Mouse (Mus musculus) CH12.LX (cell line): ENCODE data around the gene Zswim3.

Experiments used
- BHLHE40 ChIP-seq: IDR thresholded peaks from 2 replicates; pipeline ENCODE4 v1.6.1; 2011; ENCODE audit warnings: mild to moderate bottlenecking, low read depth, low read length, improper control_type of control experiment
- CHD2 ChIP-seq: IDR thresholded peaks from 2 replicates; pipeline ENCODE4 v1.6.1; 2011; ENCODE audit warnings: low read length, improper control_type of control experiment
- CTCF ChIP-seq, 2 experiments: IDR thresholded peaks in 1 of 2; conservative IDR thresholded peaks in 1 of 2; 2 replicates each; pipeline ENCODE4 v1.5.1; 2011 to 2012; ENCODE audit warnings: low read depth in 2 of 2, low read length in 2 of 2, improper control_type of control experiment in 1 of 2, inconsistent platforms in 1 of 2, mild to moderate bottlenecking in 1 of 2, moderate library complexity in 1 of 2
- E2F4 ChIP-seq: IDR thresholded peaks from 2 replicates; pipeline ENCODE4 v1.6.1; 2011; ENCODE audit warnings: low read depth, low read length, improper control_type of control experiment; ENCODE audit not compliant: insufficient replicate concordance
- EP300 ChIP-seq: IDR thresholded peaks from 2 replicates; pipeline ENCODE4 v1.6.1; 2011; ENCODE audit warnings: low read length, improper control_type of control experiment
- GABPA ChIP-seq: IDR thresholded peaks from 2 replicates; pipeline ENCODE4 v1.6.1; 2012; ENCODE audit warnings: low read depth, low read length, improper control_type of control experiment, inconsistent platforms; ENCODE audit not compliant: insufficient replicate concordance
- JUN ChIP-seq: IDR thresholded peaks from 2 replicates; pipeline ENCODE4 v1.6.1; 2011; ENCODE audit warnings: low read depth, mild to moderate bottlenecking, low read length, improper control_type of control experiment, moderate library complexity; ENCODE audit not compliant: insufficient read depth
- MAZ ChIP-seq: IDR thresholded peaks from 2 replicates; pipeline ENCODE4 v1.6.1; 2012; ENCODE audit warnings: low read depth, mild to moderate bottlenecking, inconsistent platforms, low read length, improper control_type of control experiment, moderate library complexity
- ZKSCAN1 ChIP-seq: IDR thresholded peaks from 2 replicates; pipeline ENCODE4 v1.6.1; 2012; ENCODE audit warnings: low read depth, inconsistent platforms, low read length, improper control_type of control experiment, borderline replicate concordance
- ZMIZ1 ChIP-seq: IDR thresholded peaks from 2 replicates; pipeline ENCODE4 v1.6.1; 2012; ENCODE audit warnings: low read depth, mild to moderate bottlenecking, inconsistent platforms, low read length, improper control_type of control experiment

DNA sequence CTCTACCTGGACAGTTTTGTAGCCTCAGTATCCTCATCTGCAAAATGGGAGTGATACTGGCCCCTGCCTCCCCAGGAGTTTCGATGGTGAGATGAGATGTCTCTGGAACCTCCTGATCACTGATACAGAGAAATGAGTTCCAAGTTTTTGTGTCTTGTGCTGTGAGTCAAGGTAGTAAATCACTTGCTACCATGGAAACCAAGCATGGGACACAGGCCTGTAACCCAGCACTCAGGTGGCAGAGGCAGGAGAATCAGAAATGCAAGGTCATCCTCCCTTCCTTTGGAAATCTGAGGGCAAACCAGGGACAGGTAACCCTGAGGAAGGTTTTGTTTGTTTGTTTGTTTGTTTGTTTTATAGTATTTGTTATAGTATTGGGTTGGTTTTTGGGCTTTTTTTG is 24.2 kb downstream of the Zswim3 start:
- TF ChIP-seq CTCF (conservative IDR thresholded peaks at IDR 0.05 in 1 of 2, IDR thresholded peaks at IDR 0.05 in 1 of 2; ENCODE audit: low read depth in 2 of 2, low read length in 2 of 2) (no peak), JUN (no peak), GABPA (no peak), MAZ (no peak), ZKSCAN1 (no peak), BHLHE40 (no peak), E2F4 (no peak), CHD2 (no peak), ZMIZ1 (no peak), EP300 (no peak)
